8 mouse cellular contexts compared by ENCODE assay signal in genomic region chr16:35768785-35769642, GRCm38 (mm10). TPM values are rescaled to one million over a fixed set of nuclear protein-coding genes. Genes with fewer than 3 reads are reported as not detected.
DNase-seq lines count a peak whose midpoint lies in the region; ATAC-seq lines count a peak whose summit lies in the region.

Gene Dirc2, minus strand, starts transcription at chr16:35769356.

- H3K9ac ChIP-seq in embryonic facial prominence, embryonic 11.5 days (replicated peaks; ENCODE audit: low read length) = peak within 1 kb of the TSS; percentile 90
- H3K9ac ChIP-seq in midbrain, embryonic 11.5 days (ENCODE audit: low read length) = peak within 1 kb of the TSS; percentile 90

- DNase-seq in adrenal gland, adult 8-10 months = peak; percentile 64
- peak; percentile 77 for DNase-seq in embryonic facial prominence, embryonic 11.5 days (ENCODE audit: low spot score)
- peak; percentile 79 for DNase-seq in kidney, adult 11 months
- DNase-seq in left cerebral cortex, postnatal 4 days = peak; percentile 69
- peak; percentile 96 for DNase-seq in midbrain, embryonic 11.5 days (ENCODE audit: low spot score, missing footprints)
- DNase-seq in right cerebral cortex, postnatal 4 days = peak; percentile 72

- ATAC-seq in embryonic facial prominence, embryonic 11.5 days (replicated peaks; ENCODE audit: insufficient number of reproducible peaks, low FRiP score, low TSS enrichment, low read depth) = peak; percentile 89
- peak; percentile 42 for ATAC-seq in granulocyte monocyte progenitor cell, adult 5-6 weeks (replicated peaks; ENCODE audit: poor library complexity, severe bottlenecking)
- peak; percentile 90 for ATAC-seq in midbrain, embryonic 11.5 days (ENCODE audit: low FRiP score)
- no peak for ATAC-seq in activated CD4-positive, CD25-positive, alpha-beta regulatory T cell, adult 4 months

- no peaks in the 10 kb centered on the region for H3K27me3 ChIP-seq in embryonic facial prominence, embryonic 11.5 days (ENCODE audit: control insufficient read depth, insufficient read depth, low read length)
- H3K27me3 ChIP-seq in midbrain, embryonic 11.5 days (ENCODE audit: control insufficient read depth, insufficient read depth, low read length) = no peaks in the 10 kb centered on the region

- intact Hi-C loops in left cerebral cortex, postnatal 4 days (cut with DNase I) = no loop called here

- no peaks in the 10 kb centered on the region for H3K9me3 ChIP-seq in embryonic facial prominence, embryonic 11.5 days (replicated peaks; ENCODE audit: control insufficient read depth, low read length)
- H3K9me3 ChIP-seq in midbrain, embryonic 11.5 days (ENCODE audit: control insufficient read depth, low read length) = no peaks in the 10 kb centered on the region

- 0 out of 2 replicates have a peak within 1 kb of the TSS, but pooled peaks have one; percentile 52 for H3K27ac ChIP-seq in embryonic facial prominence, embryonic 11.5 days (replicated peaks; ENCODE audit: low read depth, low read length)
- H3K27ac ChIP-seq in midbrain, embryonic 11.5 days (ENCODE audit: low read depth, low read length) = no peak within 1 kb of the TSS

- peak within 1 kb of the TSS; percentile 70 for H3K4me2 ChIP-seq in embryonic facial prominence, embryonic 11.5 days (ENCODE audit: low read depth, low read length)
- H3K4me2 ChIP-seq in midbrain, embryonic 11.5 days = peak within 1 kb of the TSS; percentile 89

- under 1% methylated on average over 69 of the region's 78 CpGs for WGBS in embryonic facial prominence, embryonic 11.5 days
- under 1% methylated on average over 67 of the region's 78 CpGs for WGBS in midbrain, embryonic 11.5 days

- peak within 1 kb of the TSS; percentile 86 for H3K4me3 ChIP-seq in embryonic facial prominence, embryonic 11.5 days (ENCODE audit: low read depth, low read length)
- peak within 1 kb of the TSS; percentile 69 for H3K4me3 ChIP-seq in midbrain, embryonic 11.5 days (ENCODE audit: low read depth, low read length)

- peaks cover 2% of the 10 kb centered on the region; the same call in 1 of the 2 replicates for H3K4me1 ChIP-seq in embryonic facial prominence, embryonic 11.5 days (ENCODE audit: control insufficient read depth, insufficient read depth, low read length)
- peaks cover 13% of the 10 kb centered on the region for H3K4me1 ChIP-seq in midbrain, embryonic 11.5 days (ENCODE audit: control insufficient read depth, insufficient read depth, low read length)

- no peaks in the 10 kb centered on the region for H3K36me3 ChIP-seq in embryonic facial prominence, embryonic 11.5 days (replicated peaks; ENCODE audit: control insufficient read depth, insufficient read depth, low read depth, low read length)
- H3K36me3 ChIP-seq in midbrain, embryonic 11.5 days (ENCODE audit: control insufficient read depth, insufficient read depth, low read length) = no peaks in the 10 kb centered on the region

RNA-seq across cellular contexts. Expression of gene Dirc2, which starts in this region (rescaled TPM):
- 10 to 100 TPM; 32.3 to 57.3 (median 43.9) TPM for total RNA-seq in adrenal gland, adult 8-10 months (2022)
- 16.4 and 16.7 TPM in 2 replicates for polyA plus RNA-seq in embryonic facial prominence, embryonic 11.5 days (2014; fragmentation: Nextera tagmentation; extraction: Ambion mirVana)
- total RNA-seq in granulocyte monocyte progenitor cell, adult 5-6 weeks (2014; fragmentation: Nextera tagmentation) = 24.9 and 31.7 TPM in 2 replicates
- 15.8 and 21.1 TPM in 2 replicates for total RNA-seq in granulocyte monocyte progenitor cell, adult 5-6 weeks (2017)
- total RNA-seq in left cerebral cortex, postnatal 4 days (2021) = 10 to 100 TPM; 89.4 to 95.2 TPM
- 17.5 and 19.3 TPM in 2 replicates for polyA plus RNA-seq in midbrain, embryonic 11.5 days (2014; fragmentation: Nextera tagmentation; extraction: Ambion mirVana)
- polyA plus RNA-seq in activated CD4-positive, CD25-positive, alpha-beta regulatory T cell, adult 4 months (2017; shearing (Covaris generic)) = 1 to 10 TPM; 1.9 to 2.5 TPM
